Mouse (Mus musculus) heart, embryonic 15.5 days (tissue): ENCODE data around the gene Alg10b. TPM values are rescaled to one million over a fixed set of nuclear protein-coding genes. Genes with fewer than 3 reads are reported as not detected.
A peak's percentile ranks its signal among the peaks of the same experiment; 100 is the strongest.
"Not testable (repeated sequence)": the region's sequence is repeated elsewhere in the genome, so short reads cannot be mapped to it uniquely, and the experiment has no call there.

Experiments
- ATAC-seq: fragments of 200-750 bp; cut with Nextera tagmentation; replicated peaks from 2 replicates; pipeline ENCODE4 v1.8.0; 2017; ENCODE audit warnings: low read depth, moderate TSS enrichment; ENCODE audit not compliant: insufficient number of reproducible peaks, insufficient read depth, low FRiP score
- H3K27ac ChIP-seq: fragments of 300-500 bp; sonication (generic); 2 replicates; pipeline ENCODE4 v1.5.1; 2015; ENCODE audit warnings: mild to moderate bottlenecking, inconsistent platforms
- H3K27me3 ChIP-seq: fragments of 300-500 bp; sonication (generic); 2 replicates; pipeline ENCODE4 v1.6.1; 2015; ENCODE audit warnings: inconsistent platforms
- H3K36me3 ChIP-seq: fragments of 300-500 bp; sonication (generic); 2 replicates; pipeline ENCODE4 v1.6.1; 2015; ENCODE audit warnings: mild to moderate bottlenecking, inconsistent platforms
- H3K4me1 ChIP-seq: fragments of 300-500 bp; sonication (generic); replicated peaks from 2 replicates; pipeline ENCODE4 v1.6.1; 2015; ENCODE audit warnings: inconsistent platforms
- H3K4me2 ChIP-seq: fragments of 300-500 bp; sonication (generic); 2 replicates; pipeline ENCODE4 v1.6.1; 2015; ENCODE audit warnings: inconsistent platforms, mild to moderate bottlenecking, moderate library complexity
- H3K4me3 ChIP-seq: fragments of 300-500 bp; sonication (generic); 2 replicates; pipeline ENCODE4 v1.5.1; 2015; ENCODE audit warnings: mild to moderate bottlenecking, inconsistent platforms
- H3K9ac ChIP-seq: fragments of 300-500 bp; sonication (generic); 2 replicates; pipeline ENCODE4 v1.6.1; 2015; ENCODE audit warnings: mild to moderate bottlenecking, inconsistent platforms
- H3K9me3 ChIP-seq: fragments of 300-500 bp; sonication (generic); replicated peaks from 2 replicates; pipeline ENCODE4 v1.6.1; 2016; ENCODE audit warnings: inconsistent platforms
- WGBS: fragments of 180-500 bp; shearing (Covaris S2); methylation state at CpG from one replicate; pipeline ENCODE4 v1.1.7; 2015; ENCODE audit warnings: mixed read lengths; 5-methylcytosine and 5-hydroxymethylcytosine counted together
- polyA plus RNA-seq: library from polyadenylated mRNA; unstranded; fragments of >200 nt; fragmentation: Nextera tagmentation; extraction: Ambion mirVana; gene quantifications from 2 replicates; pipeline ENCODE4 v1.2.1, GENCODE M21; 2015

Gene Alg10b
- 17.3 and 20.5 TPM in 2 replicates for polyA plus RNA-seq

- peaks cover 15% of the 10 kb centered on the region for H3K4me1 ChIP-seq
- H3K4me2 ChIP-seq = peak within 1 kb of the TSS; percentile 79
- H3K36me3 ChIP-seq = peaks cover 26% of the 10 kb centered on the region
- H3K9ac ChIP-seq = peak within 1 kb of the TSS; percentile 86
- no peaks in the 10 kb centered on the region for H3K9me3 ChIP-seq
- WGBS = under 1% methylated on average over 54 of the region's 59 CpGs
- H3K27ac ChIP-seq = peak within 1 kb of the TSS; percentile 91
- H3K27me3 ChIP-seq = no peaks in the 10 kb centered on the region
- ATAC-seq = peak; percentile 98
- H3K4me3 ChIP-seq = peak within 1 kb of the TSS; percentile 75
Measured at GRCm38 (mm10) chr15:90223969-90224750, at the start of gene Alg10b. Gene Alg10b (plus strand): TSS chr15:90224311.

GRCm38 (mm10) chr15:90183108-90183507, 41.0 kb upstream of the Alg10b start:
- H3K9me3 ChIP-seq, H3K36me3 ChIP-seq, H3K27me3 ChIP-seq, H3K4me3 ChIP-seq, H3K9ac ChIP-seq, H3K4me1 ChIP-seq, ATAC-seq, H3K4me2 ChIP-seq, H3K27ac ChIP-seq: not testable (repeated sequence)
- 67% methylated on average over 8 of the region's 8 CpGs for WGBS

- H3K36me3 ChIP-seq = no peaks in the 10 kb centered on the region
- 83% methylated on average over 6 of the region's 6 CpGs for WGBS
Measured at GRCm38 (mm10) chr15:90183511-90183910, 40.6 kb upstream of the Alg10b start.

GRCm38 (mm10) chr15:90184743-90185142, 39.4 kb upstream of the Alg10b start:
- Histone ChIP-seq H3K4me2 (no peak overlapping the region), H3K4me1 (no peaks in the 10 kb centered on the region), H3K9ac (no peak overlapping the region), H3K27ac (no peak overlapping the region), H3K36me3 (no peaks in the 10 kb centered on the region), H3K27me3 (no peaks in the 10 kb centered on the region), H3K4me3 (no peak overlapping the region), H3K9me3 (no peaks in the 10 kb centered on the region)
- WGBS = 75% methylated on average over 3 of the region's 3 CpGs
- no peak for ATAC-seq

More at GRCm38 (mm10) chr15:90183511-90183910, 40.6 kb upstream of the Alg10b start:
- Histone ChIP-seq H3K9me3 (no peaks in the 10 kb centered on the region), H3K4me3 (no peak overlapping the region), H3K9ac (no peak overlapping the region), H3K27ac (no peak overlapping the region), H3K4me1 (no peaks in the 10 kb centered on the region), H3K27me3 (no peaks in the 10 kb centered on the region), H3K4me2 (no peak overlapping the region)
- ATAC-seq = no peak

GRCm38 (mm10) chr15:90189477-90189876, 34.6 kb upstream of the Alg10b start:
- Histone ChIP-seq H3K36me3 (no peaks in the 10 kb centered on the region), H3K9me3 (no peaks in the 10 kb centered on the region), H3K9ac (no peak overlapping the region), H3K4me2 (no peak overlapping the region), H3K4me3 (no peak overlapping the region), H3K27me3 (no peaks in the 10 kb centered on the region), H3K27ac (no peak overlapping the region), H3K4me1 (no peaks in the 10 kb centered on the region)
- 63% methylated on average over 9 of the region's 9 CpGs for WGBS
- no peak for ATAC-seq

- H3K27me3 ChIP-seq = no peaks in the 10 kb centered on the region
- H3K36me3 ChIP-seq = no peaks in the 10 kb centered on the region
- no peak for ATAC-seq
- no peaks in the 10 kb centered on the region for H3K9me3 ChIP-seq
- 74% methylated on average over 8 of the region's 8 CpGs for WGBS
- no peak overlapping the region for H3K27ac ChIP-seq
- H3K4me2 ChIP-seq = no peak overlapping the region
- no peak overlapping the region for H3K9ac ChIP-seq
- no peaks in the 10 kb centered on the region for H3K4me1 ChIP-seq
- no peak overlapping the region for H3K4me3 ChIP-seq
Measured at GRCm38 (mm10) chr15:90213946-90214345, 10.2 kb upstream of the Alg10b start.

GRCm38 (mm10) chr15:90214913-90215312, 9.2 kb upstream of the Alg10b start:
- Histone ChIP-seq H3K27ac (no peak overlapping the region), H3K9ac (no peak overlapping the region), H3K27me3 (no peaks in the 10 kb centered on the region), H3K4me3 (no peak overlapping the region), H3K4me2 (no peak overlapping the region), H3K36me3 (no peaks in the 10 kb centered on the region), H3K9me3 (no peaks in the 10 kb centered on the region), H3K4me1 (no peaks in the 10 kb centered on the region)
- ATAC-seq = no peak
- WGBS = 11% methylated on average over 6 of the region's 6 CpGs

GRCm38 (mm10) chr15:90225058-90225575, 1.0 kb downstream of the Alg10b start:
- H3K27me3 ChIP-seq = no peaks in the 10 kb centered on the region
- no peaks in the 10 kb centered on the region for H3K9me3 ChIP-seq
- ATAC-seq = no peak
- peak overlapping the region; percentile 79 for H3K4me2 ChIP-seq
- peaks cover 15% of the 10 kb centered on the region for H3K4me1 ChIP-seq
- no peak overlapping the region for H3K27ac ChIP-seq
- peak overlapping the region; percentile 75 for H3K4me3 ChIP-seq
- peaks cover 36% of the 10 kb centered on the region for H3K36me3 ChIP-seq
- 57% methylated on average over 4 of the region's 4 CpGs for WGBS
- no peak overlapping the region for H3K9ac ChIP-seq

- H3K4me2 ChIP-seq = no peak overlapping the region
- H3K9ac ChIP-seq = no peak overlapping the region
- H3K27me3 ChIP-seq = no peaks in the 10 kb centered on the region
- 27% methylated on average over 2 of the region's 2 CpGs for WGBS
- H3K9me3 ChIP-seq = no peaks in the 10 kb centered on the region
- no peaks in the 10 kb centered on the region for H3K4me1 ChIP-seq
- no peak overlapping the region for H3K4me3 ChIP-seq
- H3K36me3 ChIP-seq = no peaks in the 10 kb centered on the region; the same call in 1 of the 2 replicates
- no peak for ATAC-seq
- H3K27ac ChIP-seq = no peak overlapping the region
Measured at GRCm38 (mm10) chr15:90237657-90238056, 13.5 kb downstream of the Alg10b start.

- Histone ChIP-seq H3K4me3 (no peak overlapping the region), H3K9ac (no peak overlapping the region), H3K27me3 (no peaks in the 10 kb centered on the region), H3K4me1 (no peaks in the 10 kb centered on the region), H3K4me2 (no peak overlapping the region), H3K9me3 (no peaks in the 10 kb centered on the region), H3K27ac (no peak overlapping the region), H3K36me3 (no peaks in the 10 kb centered on the region)
- ATAC-seq = no peak
- WGBS = 84% methylated on average over 5 of the region's 5 CpGs
Measured at GRCm38 (mm10) chr15:90244081-90244480, 20.0 kb downstream of the Alg10b start.

GRCm38 (mm10) chr15:90249694-90250093, 25.6 kb downstream of the Alg10b start:
- no peak overlapping the region for H3K4me3 ChIP-seq
- H3K4me2 ChIP-seq = no peak overlapping the region
- no peaks in the 10 kb centered on the region for H3K27me3 ChIP-seq
- 45% methylated on average over 3 of the region's 3 CpGs for WGBS
- no peaks in the 10 kb centered on the region for H3K36me3 ChIP-seq
- H3K9ac ChIP-seq = no peak overlapping the region
- no peaks in the 10 kb centered on the region for H3K9me3 ChIP-seq
- no peak for ATAC-seq
- no peaks in the 10 kb centered on the region for H3K4me1 ChIP-seq
- H3K27ac ChIP-seq = no peak overlapping the region

GRCm38 (mm10) chr15:90282876-90283275, 58.8 kb downstream of the Alg10b start:
- H3K27me3 ChIP-seq = no peaks in the 10 kb centered on the region
- no peak overlapping the region for H3K4me2 ChIP-seq
- ATAC-seq = no peak
- no peak overlapping the region for H3K4me3 ChIP-seq
- H3K9ac ChIP-seq = no peak overlapping the region
- WGBS = 80% methylated on average over 7 of the region's 7 CpGs
- H3K4me1 ChIP-seq = no peaks in the 10 kb centered on the region
- no peaks in the 10 kb centered on the region for H3K9me3 ChIP-seq
- no peaks in the 10 kb centered on the region for H3K36me3 ChIP-seq
- H3K27ac ChIP-seq = no peak overlapping the region
